Mouse (Mus musculus): ENCODE results near the gene Cox4i2. TPM values are rescaled to one million over a fixed set of nuclear protein-coding genes. Genes with fewer than 3 reads are reported as not detected.

The Cox4i2 gene
- polyA plus RNA-seq, 1 experiment: 6.9 TPM

DNA sequence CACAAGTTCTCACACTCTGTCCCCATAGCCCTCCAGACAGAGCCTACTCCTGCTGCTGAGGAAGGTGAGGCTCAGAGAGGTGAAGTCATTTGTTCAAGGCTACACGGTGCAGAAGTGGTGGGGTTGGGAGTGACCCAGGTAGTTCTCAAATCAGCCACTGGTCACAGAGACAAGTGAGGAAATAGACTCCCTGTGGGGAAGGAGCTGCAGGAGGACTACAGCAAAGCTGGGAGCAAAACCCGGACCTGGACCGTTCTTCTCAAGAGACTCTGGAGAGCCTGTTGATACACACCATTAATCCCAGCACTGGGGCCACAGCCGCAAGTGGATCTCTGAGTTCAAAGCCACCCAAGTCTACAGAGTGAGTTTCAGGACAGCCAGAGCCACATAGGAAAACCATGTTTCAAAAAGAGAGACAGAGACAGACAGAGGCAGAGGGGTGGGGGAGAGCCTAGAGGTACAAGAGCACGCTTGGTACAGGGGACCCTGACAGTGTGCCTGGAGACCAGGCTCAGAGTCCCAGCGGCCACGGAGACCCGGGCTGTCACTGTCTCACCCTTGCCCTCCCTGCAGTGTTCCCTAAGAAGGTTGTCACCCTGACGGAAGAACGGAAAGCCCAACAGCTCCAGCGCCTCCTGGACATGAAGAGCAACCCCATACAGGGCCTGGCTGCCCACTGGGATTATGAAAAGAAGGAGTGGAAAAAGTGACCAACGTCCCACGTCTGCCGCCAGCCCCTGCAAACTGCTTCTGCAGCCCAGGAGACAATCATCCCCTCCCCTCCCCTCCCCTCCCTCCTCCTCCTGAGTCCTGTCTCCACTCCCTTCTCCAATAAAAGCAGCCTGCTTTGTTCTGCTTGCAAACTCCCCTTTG lies 10.4 kb downstream of the Cox4i2 start:
- no peak for TF ChIP-seq CTCF (IDR thresholded peaks at IDR 0.05; ENCODE audit: extremely low read depth, insufficient read depth, low read length)
- no peak for TF ChIP-seq POLR2A (IDR thresholded peaks at IDR 0.05; ENCODE audit: extremely low read depth, insufficient read depth, low read length)
- Histone ChIP-seq H3K4me1 (ENCODE audit: control insufficient read depth, insufficient read depth, low read length) (no peaks in the 10 kb centered on the region), H3K4me3 (ENCODE audit: insufficient read depth, low read length) (no peak overlapping the region)

DNA sequence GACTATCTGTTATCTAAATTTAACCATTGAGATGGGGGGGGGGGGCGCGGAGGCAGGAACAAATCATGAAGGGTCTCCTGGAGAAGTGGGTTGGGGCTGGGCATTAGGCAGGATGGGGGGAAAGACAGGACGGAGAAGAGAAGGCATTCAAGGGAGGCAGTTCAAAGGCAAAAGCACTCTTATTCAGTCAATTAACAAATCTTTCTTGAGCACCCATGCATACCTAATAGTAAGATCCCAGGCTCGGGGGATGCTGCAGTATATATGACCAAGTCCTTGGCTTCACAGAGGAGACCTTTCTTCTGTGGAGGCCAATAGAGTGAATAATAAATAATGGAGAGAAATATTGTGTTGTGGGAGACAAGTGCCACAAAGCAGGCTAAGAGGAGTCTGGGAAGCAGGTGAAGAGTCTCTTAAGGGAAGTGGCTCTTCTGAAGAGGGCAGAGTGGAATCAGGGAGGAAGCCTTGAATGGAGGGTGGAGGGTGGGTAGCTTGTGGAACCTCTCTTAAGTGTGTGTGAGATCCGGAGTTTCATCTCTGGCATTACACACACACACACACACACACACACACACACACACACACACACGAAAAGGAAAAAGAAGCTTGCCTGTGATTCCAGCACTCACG lies 11.2 kb downstream of the Cox4i2 start:
- no peak for TF ChIP-seq CTCF (IDR thresholded peaks at IDR 0.05; ENCODE audit: extremely low read depth, insufficient read depth, low read length)
- no peak for TF ChIP-seq POLR2A (IDR thresholded peaks at IDR 0.05; ENCODE audit: extremely low read depth, insufficient read depth, low read length)
- Histone ChIP-seq H3K4me1 (ENCODE audit: control insufficient read depth, insufficient read depth, low read length) (no peaks in the 10 kb centered on the region), H3K27ac (ENCODE audit: insufficient read depth, low read length) (no peak overlapping the region), H3K4me3 (ENCODE audit: insufficient read depth, low read length) (no peak overlapping the region)

More for the DNA sequence above, 10.4 kb downstream of the Cox4i2 start:
- no peak overlapping the region for H3K27ac ChIP-seq (ENCODE audit: insufficient read depth, low read length)

DNA sequence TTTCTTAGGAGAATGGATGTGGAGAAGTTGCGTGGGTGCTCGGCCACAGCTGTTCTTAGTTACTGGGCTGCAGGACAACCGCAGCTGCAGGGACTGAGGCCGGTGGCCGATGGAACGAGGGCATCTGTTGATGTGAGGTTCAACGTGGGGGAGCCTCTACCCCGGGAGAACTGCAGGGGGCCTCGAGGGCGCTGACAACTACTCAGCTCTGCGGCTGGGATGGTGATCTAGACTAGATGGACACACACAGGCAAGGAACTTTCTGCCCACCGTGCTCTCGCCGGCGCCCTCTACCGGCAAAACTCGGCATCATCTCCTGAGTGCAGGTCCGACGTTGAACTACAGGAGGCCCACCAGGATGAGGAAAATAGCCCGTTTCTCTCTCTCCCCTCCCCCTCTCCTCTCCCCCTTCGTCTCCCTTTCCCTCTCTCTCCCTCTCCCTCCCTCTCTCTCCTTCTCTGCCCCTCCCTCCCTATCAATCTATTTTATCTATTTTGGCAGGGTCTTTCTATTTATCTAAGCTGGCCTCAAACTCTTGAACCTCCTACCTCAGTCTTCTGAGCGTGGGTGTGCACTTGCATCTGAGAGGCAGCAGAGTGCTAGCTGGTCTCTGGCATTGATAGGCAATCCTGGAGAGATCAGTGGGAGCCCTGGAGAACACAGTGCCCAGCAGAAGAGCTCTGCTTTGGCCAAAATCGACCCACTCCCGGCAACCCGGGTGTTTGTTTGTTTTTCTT lies 12.6 kb downstream of the Cox4i2 start:
- Histone ChIP-seq H3K4me3 (ENCODE audit: insufficient read depth, low read length) (no peak overlapping the region), H3K27ac (ENCODE audit: insufficient read depth, low read length) (no peak overlapping the region), H3K4me1 (ENCODE audit: control insufficient read depth, insufficient read depth, low read length) (no peaks in the 10 kb centered on the region)
- peak; percentile 84 for TF ChIP-seq CTCF (IDR thresholded peaks at IDR 0.05; ENCODE audit: extremely low read depth, insufficient read depth, low read length)
- no peak for TF ChIP-seq POLR2A (IDR thresholded peaks at IDR 0.05; ENCODE audit: extremely low read depth, insufficient read depth, low read length)

DNA sequence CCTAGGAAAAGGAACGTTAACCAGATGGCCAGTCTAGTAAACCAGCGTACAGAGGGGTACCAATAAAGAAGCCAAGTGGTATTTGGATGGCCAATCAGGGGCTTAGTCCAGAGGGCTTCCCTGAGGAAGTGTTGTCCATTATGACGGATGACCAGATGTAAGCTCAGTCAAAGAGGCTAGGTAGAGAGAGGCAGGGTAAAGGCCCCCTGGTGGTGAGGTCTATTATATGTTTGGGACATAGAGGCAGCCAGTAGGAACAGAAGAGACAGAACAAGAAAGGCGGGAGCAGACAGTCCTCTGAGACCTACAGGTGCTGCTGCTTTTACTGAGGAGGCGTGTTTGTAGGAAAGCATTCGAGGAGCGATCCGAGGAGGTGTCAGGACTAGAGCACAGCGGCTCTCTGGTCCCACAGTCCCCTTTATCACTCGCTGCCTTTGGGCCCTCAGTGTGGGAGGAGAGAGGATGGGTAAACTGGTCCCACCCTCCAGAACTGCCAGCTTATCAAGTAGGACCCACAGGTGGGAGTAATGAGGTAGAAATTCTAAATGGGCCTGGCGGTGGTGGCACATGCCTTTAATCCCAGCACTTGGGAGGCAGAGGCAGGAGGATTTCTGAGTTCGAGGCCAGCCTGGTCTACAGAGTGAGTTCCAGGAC lies 13.8 kb downstream of the Cox4i2 start:
- peak; percentile 32; the same call in 1 of the 2 replicates for TF ChIP-seq CTCF (IDR thresholded peaks at IDR 0.05; ENCODE audit: extremely low read depth, insufficient read depth, low read length)
- TF ChIP-seq POLR2A (IDR thresholded peaks at IDR 0.05; ENCODE audit: extremely low read depth, insufficient read depth, low read length): no peak
- Histone ChIP-seq H3K4me3 (ENCODE audit: insufficient read depth, low read length) (no peak overlapping the region), H3K4me1 (ENCODE audit: control insufficient read depth, insufficient read depth, low read length) (no peaks in the 10 kb centered on the region), H3K27ac (ENCODE audit: insufficient read depth, low read length) (no peak overlapping the region)

DNA sequence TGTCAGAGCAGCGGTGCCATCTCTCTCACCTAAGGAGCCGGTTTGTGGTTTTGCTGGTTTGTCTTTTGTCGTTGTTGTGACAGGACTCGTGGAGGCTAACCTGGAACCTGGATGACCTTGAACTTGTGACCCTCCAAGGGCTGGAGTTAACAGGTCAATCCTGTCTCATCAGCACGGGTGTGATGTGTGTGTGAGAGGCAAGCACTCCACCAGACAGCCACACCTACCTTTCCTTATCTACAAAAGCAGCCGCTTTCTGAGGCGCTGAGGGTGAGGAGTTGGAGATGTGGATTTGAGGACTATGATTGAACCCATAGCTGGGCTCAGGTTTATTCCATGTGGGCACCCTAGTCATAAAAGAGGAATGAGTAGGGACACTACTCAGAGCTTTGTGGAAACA lies 15.7 kb downstream of the Cox4i2 start:
- no peak overlapping the region for H3K4me3 ChIP-seq (ENCODE audit: insufficient read depth, low read length)
- H3K4me1 ChIP-seq (ENCODE audit: control insufficient read depth, insufficient read depth, low read length): no peaks in the 10 kb centered on the region
- no peak overlapping the region for H3K27ac ChIP-seq (ENCODE audit: insufficient read depth, low read length)
- TF ChIP-seq CTCF (IDR thresholded peaks at IDR 0.05; ENCODE audit: extremely low read depth, insufficient read depth, low read length) (no peak), POLR2A (IDR thresholded peaks at IDR 0.05; ENCODE audit: extremely low read depth, insufficient read depth, low read length) (no peak)

DNA sequence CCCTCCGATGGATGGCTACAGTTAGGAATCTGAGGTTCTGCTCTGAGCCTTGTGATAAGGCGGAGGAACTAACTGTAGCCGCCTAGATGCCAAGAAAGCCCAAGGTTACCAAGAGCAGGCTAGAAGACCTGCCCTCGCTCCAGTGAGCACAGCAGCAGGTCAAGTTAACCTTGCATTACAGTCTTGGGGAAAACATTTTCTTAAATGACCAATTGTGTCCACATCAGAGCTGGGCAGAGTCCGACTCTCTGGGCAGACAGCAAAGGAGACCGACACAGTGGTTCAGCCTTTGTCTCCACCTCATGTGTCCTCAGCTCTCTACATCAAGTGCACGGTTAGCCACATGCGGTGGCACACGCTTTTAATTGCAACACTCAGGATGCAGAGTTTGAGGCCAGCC lies 17.6 kb downstream of the Cox4i2 start:
- peaks cover 6% of the 10 kb centered on the region for H3K4me1 ChIP-seq (ENCODE audit: control insufficient read depth, insufficient read depth, low read length)
- TF ChIP-seq POLR2A (IDR thresholded peaks at IDR 0.05; ENCODE audit: extremely low read depth, insufficient read depth, low read length) (no peak), CTCF (IDR thresholded peaks at IDR 0.05; ENCODE audit: extremely low read depth, insufficient read depth, low read length) (no peak)
- no peak overlapping the region for H3K27ac ChIP-seq (ENCODE audit: insufficient read depth, low read length)
- no peak overlapping the region for H3K4me3 ChIP-seq (ENCODE audit: insufficient read depth, low read length)

DNA sequence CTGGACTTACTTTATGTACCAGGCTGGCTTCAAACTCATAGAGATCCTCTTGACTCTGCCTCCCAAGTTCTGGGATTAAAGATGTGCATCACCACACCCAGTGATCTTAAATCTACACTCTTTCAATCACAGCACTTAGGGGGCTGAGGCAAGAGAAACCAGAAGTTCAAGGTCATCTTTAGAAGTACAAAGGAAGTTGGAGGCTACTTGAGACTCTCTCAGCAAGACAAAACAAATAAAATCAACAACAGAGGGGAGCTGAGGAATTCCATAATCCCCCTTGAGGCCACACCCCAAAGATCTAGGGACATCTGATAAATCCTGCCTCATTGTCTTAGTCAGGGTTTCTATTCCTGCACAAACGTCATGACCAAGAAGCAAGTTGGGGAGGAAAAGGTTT lies 18.3 kb downstream of the Cox4i2 start:
- no peak overlapping the region for H3K4me3 ChIP-seq (ENCODE audit: insufficient read depth, low read length)
- no peak for TF ChIP-seq POLR2A (IDR thresholded peaks at IDR 0.05; ENCODE audit: extremely low read depth, insufficient read depth, low read length)
- H3K4me1 ChIP-seq (ENCODE audit: control insufficient read depth, insufficient read depth, low read length): peaks cover 6% of the 10 kb centered on the region
- H3K27ac ChIP-seq (ENCODE audit: insufficient read depth, low read length): no peak overlapping the region

DNA sequence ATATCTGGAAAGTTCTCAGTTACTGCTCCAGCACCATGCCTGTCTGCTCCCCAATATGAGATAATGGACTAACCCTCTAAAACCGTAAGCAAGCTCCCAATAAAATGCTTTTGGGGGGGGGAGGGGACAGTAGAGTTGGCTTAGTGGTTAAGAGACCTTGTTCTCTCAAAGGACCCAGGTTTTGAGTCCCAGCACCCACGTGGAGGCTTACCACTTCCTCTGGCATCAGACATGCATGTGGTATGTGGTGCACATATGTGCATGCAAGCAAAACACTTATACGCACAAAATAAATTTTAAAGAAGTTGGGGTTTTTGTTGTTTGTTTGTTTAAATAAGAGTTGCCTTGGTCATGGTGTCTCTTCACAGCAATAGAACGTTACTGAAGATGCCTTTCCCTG lies 21.4 kb downstream of the Cox4i2 start:
- H3K27ac ChIP-seq (ENCODE audit: insufficient read depth, low read length): no peak overlapping the region
- no peak overlapping the region for H3K4me3 ChIP-seq (ENCODE audit: insufficient read depth, low read length)
- TF ChIP-seq CTCF (IDR thresholded peaks at IDR 0.05; ENCODE audit: extremely low read depth, insufficient read depth, low read length) (no peak), POLR2A (IDR thresholded peaks at IDR 0.05; ENCODE audit: extremely low read depth, insufficient read depth, low read length) (no peak)
- H3K4me1 ChIP-seq (ENCODE audit: control insufficient read depth, insufficient read depth, low read length): peaks cover 8% of the 10 kb centered on the region

DNA sequence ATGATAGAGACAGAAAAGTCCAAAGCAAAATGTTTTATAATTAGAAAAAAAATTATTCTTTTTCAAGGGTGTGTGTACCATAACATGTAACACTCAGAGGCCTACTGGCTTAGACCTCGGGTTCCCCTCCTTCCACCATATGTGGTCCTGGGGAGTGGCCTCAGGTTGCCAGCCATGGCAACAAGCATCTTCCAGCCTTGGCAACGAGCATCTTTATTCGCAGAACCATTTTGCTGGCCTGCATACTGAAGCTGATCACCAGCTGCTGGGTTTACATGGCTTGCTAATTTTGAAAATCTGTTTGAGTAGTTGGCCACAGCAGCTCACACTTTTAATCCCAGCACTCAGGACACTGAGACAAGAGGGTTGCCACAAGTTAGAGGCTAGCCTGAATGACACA lies 22.0 kb downstream of the Cox4i2 start:
- H3K4me3 ChIP-seq (ENCODE audit: insufficient read depth, low read length): no peak overlapping the region
- TF ChIP-seq POLR2A (IDR thresholded peaks at IDR 0.05; ENCODE audit: extremely low read depth, insufficient read depth, low read length) (no peak), CTCF (IDR thresholded peaks at IDR 0.05; ENCODE audit: extremely low read depth, insufficient read depth, low read length) (no peak)
- H3K27ac ChIP-seq (ENCODE audit: insufficient read depth, low read length): 0 out of 2 replicates have a peak overlapping the region, but pooled peaks have one; percentile 18
- H3K4me1 ChIP-seq (ENCODE audit: control insufficient read depth, insufficient read depth, low read length): peaks cover 9% of the 10 kb centered on the region
